Mouse (Mus musculus) pancreas, adult 10 weeks (tissue): Measurements from ENCODE around the gene Iqgap1. TPM values are rescaled to one million over a fixed set of nuclear protein-coding genes. Genes with fewer than 3 reads are reported as not detected.

Source experiments
- polyA plus RNA-seq: library from polyadenylated mRNA; stranded (reverse); fragments of 350-450 nt; fragmentation: Illumina TruSeq; extraction: RNeasy Lipid Tissue Mini Kit (QIAGEN cat#74804); gene quantifications from one replicate; pipeline ENCODE4 v1.2.3, GENCODE M21; 2015; ENCODE audit warnings: low read depth, low replicate concordance; ENCODE audit not compliant: insufficient read depth

The Iqgap1 gene
- 16.0 TPM for polyA plus RNA-seq

DNA sequence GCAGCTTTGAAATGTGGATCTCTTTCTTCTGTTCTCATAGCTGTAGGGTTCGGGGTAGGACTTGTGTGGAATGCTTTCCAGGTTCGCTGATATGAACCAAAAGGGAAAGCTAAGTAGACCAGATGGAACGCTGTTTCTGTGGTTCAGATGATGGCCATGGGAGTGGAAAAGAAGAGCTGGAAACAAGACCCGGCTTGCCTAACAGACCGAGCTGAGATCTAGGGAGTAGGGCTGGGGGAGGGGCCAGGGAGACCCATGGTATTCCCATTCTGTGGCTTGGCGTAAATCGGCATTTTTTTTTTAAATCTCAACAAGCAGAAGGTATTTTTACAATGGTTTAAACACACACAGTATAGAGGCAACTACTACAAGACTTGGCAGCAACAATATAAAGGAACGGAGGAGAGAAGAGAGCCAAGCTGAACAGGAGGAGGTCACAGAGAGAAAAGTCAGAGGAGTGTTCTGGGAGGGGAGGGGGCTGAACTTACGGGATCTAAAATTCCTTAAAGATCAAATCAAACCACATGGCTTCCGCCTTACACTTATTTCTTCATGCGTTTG lies at the start of gene Iqgap1:
Gene Iqgap1 (minus strand): TSS at position 132 of the 561 bp plus-strand sequence.

GRCm38 (mm10) chr7:80860729-80861274 lies 35.0 kb upstream of the Iqgap1 start, which contains the start of gene Zscan2:
Gene Zscan2, plus strand, starts transcription at chr7:80860920.

GRCm38 (mm10) chr7:80688556-80689220 lies 137.1 kb downstream of the Iqgap1 start, which contains the start of gene Crtc3:
Gene Crtc3, minus strand, starts transcription at chr7:80688877.

Other genes with a start within 250 kb of the Iqgap1 start
- gene Crtc3, start 137.1 kb downstream of the Iqgap1 start, polyA plus RNA-seq = 3.0 TPM
- 1.4 TPM for gene Zscan2, start 34.9 kb upstream of the Iqgap1 start, polyA plus RNA-seq
- 4.3 TPM for gene Wdr73, start 75.3 kb upstream of the Iqgap1 start, polyA plus RNA-seq
- 9.1 TPM for gene Nmb, start 79.1 kb upstream of the Iqgap1 start, polyA plus RNA-seq
- 29.6 TPM for gene Sec11a, start 121.8 kb upstream of the Iqgap1 start, polyA plus RNA-seq
- gene Zfp592, start 167.7 kb upstream of the Iqgap1 start, polyA plus RNA-seq = 12.7 TPM
- 0.98 TPM for gene Alpk3, start 231.6 kb upstream of the Iqgap1 start, polyA plus RNA-seq